9 mouse cellular contexts compared by ENCODE assay signal in the genomic region with DNA sequence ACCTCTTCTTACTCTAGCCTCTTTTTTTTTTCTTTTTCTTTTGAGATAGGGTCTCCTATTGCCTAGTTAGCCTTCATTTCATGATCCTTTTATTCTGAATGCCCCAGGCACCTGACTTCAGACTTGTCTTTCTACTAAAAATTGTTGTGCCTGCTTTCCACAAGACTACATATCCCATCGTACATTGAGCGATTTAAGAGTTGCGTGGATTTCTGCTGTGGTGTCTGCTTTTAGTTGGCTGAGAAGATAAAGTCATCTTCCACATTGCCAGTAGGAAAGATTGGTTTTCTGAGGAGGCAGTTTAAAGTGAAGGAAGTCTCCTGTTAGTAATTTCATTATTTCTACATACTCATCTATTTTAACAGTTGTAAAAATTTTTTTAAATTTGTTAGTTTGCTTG. TPM values are rescaled to one million over a fixed set of nuclear protein-coding genes. Genes with fewer than 3 reads are reported as not detected.
DNase-seq lines count a peak whose midpoint lies in the region; ATAC-seq and TF ChIP-seq lines count a peak whose summit lies in the region.
"Had no signal": no experiment of that assay in that cellular context is flagged by ENCODE, and none has a peak within 500 bp of the region (broad histone marks: within the 10 kb centered on the region; RNA-seq: fewer than 3 reads in every experiment).

No protein-coding gene starts in this region.

- peaks cover 16% of the 10 kb centered on the region for H3K4me1 ChIP-seq in heart, embryonic 11.5 days (ENCODE audit: control insufficient read depth, insufficient read depth, low read length)
- peaks cover 0 to 7% of the 10 kb centered on the region in 2 experiments for H3K4me1 ChIP-seq in MEL (ENCODE audit: control insufficient read depth in 1 of 2, insufficient read depth in 2 of 2, low read length in 2 of 2)
- peaks cover 29% of the 10 kb centered on the region for H3K4me1 ChIP-seq in hindbrain, embryonic 12.5 days
- H3K4me1 ChIP-seq in midbrain, embryonic 10.5 days: peaks cover 31% of the 10 kb centered on the region

- peak overlapping the region; percentile 79 for H3K4me2 ChIP-seq in heart, embryonic 11.5 days
- H3K4me2 ChIP-seq in hindbrain, embryonic 12.5 days (replicated peaks): peak overlapping the region; percentile 70

- DNase-seq in heart, postnatal 14 days: no peak
- DNase-seq in MEL (ENCODE audit: low read depth, low spot score): no peak
- DNase-seq in midbrain, embryonic 10.5 days (ENCODE audit: low spot score): no peak
- no peak for DNase-seq in urinary bladder, postnatal 10 days (ENCODE audit: low spot score)
- no peak for DNase-seq in ovary, postnatal 10 days (ENCODE audit: low spot score)
- DNase-seq: kidney, adult 11 months had no signal

- H3K9me3 ChIP-seq in heart, embryonic 11.5 days (replicated peaks; ENCODE audit: control insufficient read depth, low read length): no peaks in the 10 kb centered on the region
- no peaks in the 10 kb centered on the region for H3K9me3 ChIP-seq in MEL (replicated peaks; ENCODE audit: insufficient read depth, low read length)
- H3K9me3 ChIP-seq in hindbrain, embryonic 12.5 days (replicated peaks): no peaks in the 10 kb centered on the region
- H3K9me3 ChIP-seq in midbrain, embryonic 10.5 days (replicated peaks): no peaks in the 10 kb centered on the region

- no peak for TF ChIP-seq RAD21 in MEL (IDR thresholded peaks at IDR 0.05; ENCODE audit: low read depth, low read length)

- H3K79me2 ChIP-seq in MEL (ENCODE audit: control insufficient read depth, insufficient read depth, low read length, poor library complexity): peaks cover 55% of the 10 kb centered on the region

- TF ChIP-seq CTCF in MEL (IDR thresholded peaks at IDR 0.05 in 2 of 3, conservative IDR thresholded peaks at IDR 0.05 in 1 of 3; ENCODE audit: control insufficient read depth in 1 of 3, insufficient read depth in 1 of 3, low read depth in 2 of 3, low read length in 3 of 3, poor library complexity in 1 of 3, severe bottlenecking in 1 of 3): no peak

- H3K9ac ChIP-seq in heart, embryonic 11.5 days (ENCODE audit: low read depth, low read length): 0 out of 2 replicates have a peak overlapping the region, but pooled peaks have one; percentile 29
- peak overlapping the region; percentile 87 for H3K9ac ChIP-seq in MEL (ENCODE audit: control insufficient read depth, low read depth, low read length, poor library complexity, severe bottlenecking)
- peak overlapping the region; percentile 96; the same call in 1 of the 2 replicates for H3K9ac ChIP-seq in hindbrain, embryonic 12.5 days

- TF ChIP-seq POLR2A in MEL (IDR thresholded peaks at IDR 0.05; ENCODE audit: control insufficient read depth in 1 of 2, insufficient read depth in 1 of 2, low read depth in 1 of 2, low read length in 2 of 2, poor library complexity in 1 of 2): no peak

- no peak for ATAC-seq in heart, embryonic 11.5 days (replicated peaks; ENCODE audit: insufficient number of reproducible peaks, low FRiP score, low TSS enrichment)
- no peak for ATAC-seq in hindbrain, embryonic 12.5 days (ENCODE audit: low FRiP score)
- no peak for ATAC-seq in activated CD4-positive, CD25-positive, alpha-beta regulatory T cell, adult 4 months

- peak overlapping the region; percentile 97 for H3K4me3 ChIP-seq in heart, embryonic 11.5 days (ENCODE audit: low read depth, low read length)
- peak overlapping the region; percentile 27 to 100; a peak in 3 of 4 replicates for H3K4me3 ChIP-seq in MEL (ENCODE audit: control insufficient read depth in 1 of 2, insufficient read depth in 1 of 2, low read depth in 2 of 2, low read length in 2 of 2)
- H3K4me3 ChIP-seq in hindbrain, embryonic 12.5 days: peak overlapping the region; percentile 92
- H3K4me3 ChIP-seq in midbrain, embryonic 10.5 days: peak overlapping the region; percentile 97

- no peak for TF ChIP-seq EP300 in MEL (IDR thresholded peaks at IDR 0.05; ENCODE audit: low read depth in 1 of 2, low read length in 2 of 2)

- intact Hi-C loops in heart, postnatal 14 days (cut with DNase I): loop anchor here (10.0 kb wide), 1 partner anchor 1321 kb away; no protein-coding TSS in a partner anchor

- no peak overlapping the region for H3K27ac ChIP-seq in heart, embryonic 11.5 days (ENCODE audit: low read depth, low read length)
- H3K27ac ChIP-seq in MEL (ENCODE audit: control insufficient read depth, low read depth, low read length): no peak overlapping the region
- H3K27ac ChIP-seq in hindbrain, embryonic 12.5 days: no peak overlapping the region
- no peak overlapping the region for H3K27ac ChIP-seq in midbrain, embryonic 10.5 days (replicated peaks)

- no peaks in the 10 kb centered on the region for H3K27me3 ChIP-seq in heart, embryonic 11.5 days (ENCODE audit: control insufficient read depth, insufficient read depth, low read length)
- no peaks in the 10 kb centered on the region for H3K27me3 ChIP-seq in MEL (ENCODE audit: control insufficient read depth in 1 of 2, insufficient read depth in 2 of 2, low read length in 2 of 2)
- no peaks in the 10 kb centered on the region for H3K27me3 ChIP-seq in hindbrain, embryonic 12.5 days
- H3K27me3 ChIP-seq in midbrain, embryonic 10.5 days (ENCODE audit: low read depth, poor library complexity, severe bottlenecking): no peaks in the 10 kb centered on the region

- peaks cover 7% of the 10 kb centered on the region for H3K36me3 ChIP-seq in heart, embryonic 11.5 days (ENCODE audit: control insufficient read depth, insufficient read depth, low read length)
- peaks cover 11 to 33% of the 10 kb centered on the region in 2 experiments for H3K36me3 ChIP-seq in MEL (ENCODE audit: control insufficient read depth in 1 of 2, insufficient read depth in 2 of 2, low read length in 2 of 2)
- peaks cover 15% of the 10 kb centered on the region for H3K36me3 ChIP-seq in hindbrain, embryonic 12.5 days
- H3K36me3 ChIP-seq in midbrain, embryonic 10.5 days: peaks cover 48% of the 10 kb centered on the region

- WGBS in heart, embryonic 11.5 days (ENCODE audit: insufficient replicate concordance): 73% methylated on average over 3 of the region's 3 CpGs
- WGBS in hindbrain, embryonic 12.5 days: 92% methylated on average over 3 of the region's 3 CpGs
- 93% methylated on average over 3 of the region's 3 CpGs for WGBS in midbrain, embryonic 10.5 days

RNA-seq across cellular contexts. Expression of a gene that starts 2.0 kb away (rescaled TPM):
- polyA plus RNA-seq in heart, embryonic 11.5 days (2014; fragmentation: Nextera tagmentation; extraction: Ambion mirVana): 2.7 and 3.4 TPM in 2 replicates
- 1 to 10 TPM; 3.2 to 3.9 TPM for total RNA-seq in heart, postnatal 14 days (2021)
- total RNA-seq in MEL (2012; rRNA removed): 1.1 and 1.2 TPM in 2 replicates
- 1 to 10 TPM in 1 of 2 experiments, not detected in 1; 2.5 TPM for polyA plus RNA-seq in MEL (2012; ENCODE audit: insufficient read depth in 1 of 2, insufficient read length in 2 of 2, low read depth in 1 of 2, low replicate concordance in 2 of 2, missing spikeins in 1 of 2)
- polyA plus RNA-seq in hindbrain, embryonic 12.5 days (2016; fragmentation: Nextera tagmentation; extraction: Ambion mirVana): 3.2 and 4.1 TPM in 2 replicates
- polyA plus RNA-seq in midbrain, embryonic 10.5 days (2016; fragmentation: Nextera tagmentation; extraction: Ambion mirVana): 2.7 and 4.1 TPM in 2 replicates
- 1 to 10 TPM; 2.3 to 3.8 TPM for polyA plus RNA-seq in activated CD4-positive, CD25-positive, alpha-beta regulatory T cell, adult 4 months (2017; shearing (Covaris generic))

RNA-seq across cellular contexts. Expression of a gene that starts 2.0 kb away (rescaled TPM):
- 489 and 639 TPM in 2 replicates for polyA plus RNA-seq in heart, embryonic 11.5 days (2014; fragmentation: Nextera tagmentation; extraction: Ambion mirVana)
- 100 to 1,000 TPM; 115 to 150 TPM for total RNA-seq in heart, postnatal 14 days (2021)
- total RNA-seq in MEL (2012; rRNA removed): 70.7 and 89.4 TPM in 2 replicates
- polyA plus RNA-seq in MEL (2012; ENCODE audit: insufficient read depth in 1 of 2, insufficient read length in 2 of 2, low read depth in 1 of 2, low replicate concordance in 2 of 2, missing spikeins in 1 of 2): 100 to 1,000 TPM; 471 to 473 TPM
- 547 and 563 TPM in 2 replicates for polyA plus RNA-seq in hindbrain, embryonic 12.5 days (2016; fragmentation: Nextera tagmentation; extraction: Ambion mirVana)
- 549 and 624 TPM in 2 replicates for polyA plus RNA-seq in midbrain, embryonic 10.5 days (2016; fragmentation: Nextera tagmentation; extraction: Ambion mirVana)
- polyA plus RNA-seq in activated CD4-positive, CD25-positive, alpha-beta regulatory T cell, adult 4 months (2017; shearing (Covaris generic)): 1,000 to 10,000 TPM in 1 of 2 experiments, 100 to 1,000 TPM in 1; 658 to 1,122 TPM

RNA-seq across cellular contexts. Expression of a gene that starts 28.5 kb away (rescaled TPM):
- polyA plus RNA-seq in heart, embryonic 11.5 days (2014; fragmentation: Nextera tagmentation; extraction: Ambion mirVana): 1.6 and 2.4 TPM in 2 replicates
- not detected for total RNA-seq in heart, postnatal 14 days (2021)
- total RNA-seq in MEL (2012; rRNA removed): not detected in 2 replicates
- polyA plus RNA-seq in MEL (2012; ENCODE audit: insufficient read depth in 1 of 2, insufficient read length in 2 of 2, low read depth in 1 of 2, low replicate concordance in 2 of 2, missing spikeins in 1 of 2): not detected
- 3.3 and 5.7 TPM in 2 replicates for polyA plus RNA-seq in hindbrain, embryonic 12.5 days (2016; fragmentation: Nextera tagmentation; extraction: Ambion mirVana)
- polyA plus RNA-seq in midbrain, embryonic 10.5 days (2016; fragmentation: Nextera tagmentation; extraction: Ambion mirVana): 2.2 and 2.5 TPM in 2 replicates
- polyA plus RNA-seq in activated CD4-positive, CD25-positive, alpha-beta regulatory T cell, adult 4 months (2017; shearing (Covaris generic)): 1 to 10 TPM in 1 of 2 experiments, under 1 TPM in 1; 0.78 to 1.0 TPM

RNA-seq across cellular contexts. Expression of a gene that starts 28.6 kb away (rescaled TPM):
- 0.03 TPM in 1 of 2 replicates, not detected in the other for polyA plus RNA-seq in heart, embryonic 11.5 days (2014; fragmentation: Nextera tagmentation; extraction: Ambion mirVana)
- total RNA-seq in heart, postnatal 14 days (2021): not detected
- total RNA-seq in MEL (2012; rRNA removed): not detected in 2 replicates
- not detected for polyA plus RNA-seq in MEL (2012; ENCODE audit: insufficient read depth in 1 of 2, insufficient read length in 2 of 2, low read depth in 1 of 2, low replicate concordance in 2 of 2, missing spikeins in 1 of 2)
- not detected in 2 replicates for polyA plus RNA-seq in hindbrain, embryonic 12.5 days (2016; fragmentation: Nextera tagmentation; extraction: Ambion mirVana)
- not detected in 2 replicates for polyA plus RNA-seq in midbrain, embryonic 10.5 days (2016; fragmentation: Nextera tagmentation; extraction: Ambion mirVana)
- under 1 TPM; 0.31 to 0.60 TPM for polyA plus RNA-seq in activated CD4-positive, CD25-positive, alpha-beta regulatory T cell, adult 4 months (2017; shearing (Covaris generic))

RNA-seq across cellular contexts. Expression of a gene that starts 33.4 kb away (rescaled TPM):
- polyA plus RNA-seq in heart, embryonic 11.5 days (2014; fragmentation: Nextera tagmentation; extraction: Ambion mirVana): 603 and 608 TPM in 2 replicates
- total RNA-seq in heart, postnatal 14 days (2021): 100 to 1,000 TPM; 341 to 387 TPM
- 352 and 370 TPM in 2 replicates for total RNA-seq in MEL (2012; rRNA removed)
- 100 to 1,000 TPM in 1 of 2 experiments, not detected in 1; 469 TPM for polyA plus RNA-seq in MEL (2012; ENCODE audit: insufficient read depth in 1 of 2, insufficient read length in 2 of 2, low read depth in 1 of 2, low replicate concordance in 2 of 2, missing spikeins in 1 of 2)
- 455 and 463 TPM in 2 replicates for polyA plus RNA-seq in hindbrain, embryonic 12.5 days (2016; fragmentation: Nextera tagmentation; extraction: Ambion mirVana)
- 488 and 493 TPM in 2 replicates for polyA plus RNA-seq in midbrain, embryonic 10.5 days (2016; fragmentation: Nextera tagmentation; extraction: Ambion mirVana)
- polyA plus RNA-seq in activated CD4-positive, CD25-positive, alpha-beta regulatory T cell, adult 4 months (2017; shearing (Covaris generic)): 1,000 to 10,000 TPM in 1 of 2 experiments, 100 to 1,000 TPM in 1; 759 to 1,222 TPM

Comparison
In these comparisons a context has a peak if more than half of its experiments do, and no peak if none do; other contexts are left out.
1. H3K9ac ChIP-seq: peak in every context shown above with its lines; median percentile 96 in hindbrain, embryonic 12.5 days; 87 in MEL; 29 in heart, embryonic 11.5 days.